Mouse (Mus musculus) olfactory bulb, adult 2 months (tissue): ENCODE results near the gene Hnrnpa2b1.

ENCODE experiments used
- CTCF ChIP-seq: fragments of 200-500 bp; IDR thresholded peaks from 2 replicates; pipeline ENCODE4 v1.5.1; 2012; ENCODE audit warnings: low read depth, mild to moderate bottlenecking, low read length, moderate library complexity; ENCODE audit not compliant: insufficient read depth
- POLR2A ChIP-seq: fragments of 200-500 bp; IDR thresholded peaks from 2 replicates; pipeline ENCODE4 v1.6.1; 2012; ENCODE audit warnings: mild to moderate bottlenecking, low read depth, low read length, moderate library complexity; ENCODE audit not compliant: insufficient read depth

DNA sequence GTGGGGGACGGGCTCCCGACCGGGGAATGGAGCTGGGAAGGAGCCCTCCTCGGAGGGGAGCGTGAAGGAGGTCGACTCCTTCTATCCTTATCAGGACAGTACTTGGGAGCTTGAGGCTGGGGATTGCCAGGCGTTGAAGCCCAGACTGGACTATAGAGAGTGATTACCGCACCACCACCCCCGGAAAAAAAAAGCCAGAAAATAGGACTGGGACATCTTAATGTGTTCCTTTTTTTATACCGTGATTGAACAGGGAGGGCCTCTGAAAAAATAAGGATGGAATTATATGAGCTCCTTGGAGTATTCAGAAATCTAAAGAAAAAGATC, 1.4 kb upstream of the Hnrnpa2b1 start:
- TF ChIP-seq POLR2A (no peak), CTCF (no peak)
